Mouse (Mus musculus): Measurements from ENCODE around the gene Celf5. TPM values are rescaled to one million over a fixed set of nuclear protein-coding genes. Genes with fewer than 3 reads are reported as not detected.

Celf5 gene
- polyA plus RNA-seq, 1 experiment from 2014 or later: 0.77 TPM

DNA sequence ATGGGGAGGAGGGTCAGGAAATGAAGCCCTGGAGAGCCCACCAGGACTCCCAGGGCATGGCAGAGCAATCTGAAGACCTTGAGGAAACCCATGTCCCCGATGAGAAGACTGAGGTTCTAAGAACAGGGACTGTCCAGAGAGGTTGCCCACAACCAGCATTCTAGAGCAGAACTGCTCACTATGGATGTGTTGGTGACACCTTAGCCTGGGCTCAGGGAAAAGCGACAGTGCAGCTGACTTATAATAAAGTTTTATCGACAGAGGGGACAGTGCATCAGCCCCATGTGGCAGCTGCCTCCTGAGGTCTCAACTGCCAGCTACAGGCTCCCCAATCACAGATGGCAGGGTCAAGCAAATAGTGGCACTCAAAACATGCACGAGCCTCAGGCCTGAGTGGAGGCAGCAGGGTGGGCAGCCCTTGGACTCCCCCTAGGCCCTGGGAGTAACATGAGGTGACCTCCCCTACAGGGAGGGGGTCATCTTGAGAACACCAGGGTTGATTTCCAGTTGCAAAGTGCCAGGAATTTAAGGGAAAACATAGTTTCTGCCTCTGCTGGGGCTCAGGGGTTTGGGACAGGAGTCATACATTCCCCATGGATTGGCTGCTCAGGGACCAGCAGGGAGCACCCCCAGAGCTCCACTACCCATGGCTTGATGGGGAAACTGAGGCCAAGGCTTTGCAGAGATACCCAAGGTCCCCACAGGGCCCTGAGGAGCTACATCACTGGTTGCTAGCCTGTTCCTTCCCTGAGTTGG, 61.3 kb downstream of the Celf5 start:
- ATAC-seq (ENCODE audit: insufficient number of reproducible peaks, low FRiP score, low TSS enrichment, low read depth): no peak
- Histone ChIP-seq H3K9me3 (ENCODE audit: control insufficient read depth, low read length) (no peaks in the 10 kb centered on the region), H3K27me3 (ENCODE audit: control insufficient read depth, insufficient read depth, low read length) (peaks cover 17% of the 10 kb centered on the region), H3K36me3 (ENCODE audit: control insufficient read depth, insufficient read depth, low read length) (no peaks in the 10 kb centered on the region), H3K4me2 (ENCODE audit: low read depth, severe bottlenecking) (no peak overlapping the region), H3K9ac (ENCODE audit: low read length) (no peak overlapping the region), H3K27ac (replicated peaks; ENCODE audit: low read depth, low read length) (no peak overlapping the region), H3K4me1 (ENCODE audit: control insufficient read depth, insufficient read depth, low read length) (peaks cover 25% of the 10 kb centered on the region), H3K4me3 (ENCODE audit: low read depth, low read length) (no peak overlapping the region)
- no peak for DNase-seq (ENCODE audit: low spot score)
- 80% methylated on average over 4 of the region's 4 CpGs for WGBS

- no peak for ATAC-seq (ENCODE audit: insufficient number of reproducible peaks, low FRiP score, low TSS enrichment, low read depth)
Measured at GRCm38 (mm10) chr10:81420191-81420767, 62.2 kb downstream of the Celf5 start.

GRCm38 (mm10) chr10:81419111-81419928, 63.2 kb downstream of the Celf5 start:
- 90% methylated on average over 10 of the region's 10 CpGs for WGBS
- Histone ChIP-seq H3K36me3 (ENCODE audit: control insufficient read depth, insufficient read depth, low read length) (no peaks in the 10 kb centered on the region), H3K9me3 (ENCODE audit: control insufficient read depth, low read length) (no peaks in the 10 kb centered on the region), H3K27ac (replicated peaks; ENCODE audit: low read depth, low read length) (no peak overlapping the region), H3K27me3 (ENCODE audit: control insufficient read depth, insufficient read depth, low read length) (no peaks in the 10 kb centered on the region), H3K4me1 (ENCODE audit: control insufficient read depth, insufficient read depth, low read length) (peaks cover 37% of the 10 kb centered on the region), H3K4me2 (ENCODE audit: low read depth, severe bottlenecking) (no peak overlapping the region), H3K4me3 (ENCODE audit: low read depth, low read length) (no peak overlapping the region), H3K9ac (ENCODE audit: low read length) (no peak overlapping the region)
- ATAC-seq (ENCODE audit: insufficient number of reproducible peaks, low FRiP score, low TSS enrichment, low read depth) (no peak), DNase-seq (ENCODE audit: low spot score) (no peak)

More at GRCm38 (mm10) chr10:81420191-81420767, 62.2 kb downstream of the Celf5 start:
- Histone ChIP-seq H3K9me3 (ENCODE audit: control insufficient read depth, low read length) (no peaks in the 10 kb centered on the region), H3K27me3 (ENCODE audit: control insufficient read depth, insufficient read depth, low read length) (peaks cover 9% of the 10 kb centered on the region), H3K4me3 (ENCODE audit: low read depth, low read length) (no peak overlapping the region), H3K4me1 (ENCODE audit: control insufficient read depth, insufficient read depth, low read length) (peaks cover 32% of the 10 kb centered on the region), H3K9ac (ENCODE audit: low read length) (no peak overlapping the region), H3K36me3 (ENCODE audit: control insufficient read depth, insufficient read depth, low read length) (no peaks in the 10 kb centered on the region), H3K4me2 (ENCODE audit: low read depth, severe bottlenecking) (no peak overlapping the region), H3K27ac (replicated peaks; ENCODE audit: low read depth, low read length) (no peak overlapping the region)
- 87% methylated on average over 40 of the region's 40 CpGs for WGBS
- no peak for DNase-seq (ENCODE audit: low spot score)

DNA sequence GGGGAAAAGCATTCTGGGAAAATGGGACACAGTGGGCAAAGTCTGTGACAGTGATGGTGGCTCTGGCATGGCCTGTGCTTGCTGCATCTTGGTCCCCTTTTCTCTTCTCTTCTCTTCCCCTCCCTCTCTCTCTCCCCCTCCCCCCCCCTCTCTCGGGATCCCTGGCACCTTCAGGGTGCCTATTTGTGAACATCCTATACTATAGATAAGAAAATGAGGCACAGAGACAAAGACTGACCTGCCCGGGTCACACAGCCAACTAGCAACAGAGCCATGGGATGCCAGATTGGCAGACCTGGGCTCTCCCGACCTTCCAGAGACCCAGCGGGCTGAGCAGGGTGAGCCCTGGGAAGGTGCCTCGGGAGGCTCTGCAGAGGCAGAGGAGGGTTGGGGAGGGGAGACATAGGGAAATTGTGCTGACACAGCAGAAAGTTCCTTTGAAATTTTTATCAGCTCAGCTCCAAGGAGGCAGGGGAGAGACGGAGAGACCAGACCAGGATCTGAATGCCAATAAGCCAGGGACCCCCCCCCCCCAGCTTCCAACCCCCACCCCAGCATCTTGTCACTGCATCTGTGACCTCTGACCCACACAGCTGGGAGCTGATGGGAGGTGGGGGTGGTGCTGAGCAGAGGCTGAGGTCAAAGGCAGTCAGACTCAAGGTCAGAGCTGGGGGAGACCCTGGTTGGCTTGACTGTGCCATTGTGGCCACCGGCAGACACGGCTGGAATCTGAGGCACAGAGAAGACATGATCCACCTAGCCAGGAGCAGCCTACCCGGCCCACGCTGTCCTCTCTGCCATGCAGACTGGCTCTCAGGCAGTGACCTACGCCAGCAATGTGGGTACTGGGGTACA, 64.1 kb downstream of the Celf5 start:
- ATAC-seq (ENCODE audit: insufficient number of reproducible peaks, low FRiP score, low TSS enrichment, low read depth): no peak
- no peak overlapping the region for H3K9ac ChIP-seq (ENCODE audit: low read length)
- no peaks in the 10 kb centered on the region for H3K36me3 ChIP-seq (ENCODE audit: control insufficient read depth, insufficient read depth, low read length)
- H3K27ac ChIP-seq (replicated peaks; ENCODE audit: low read depth, low read length): no peak overlapping the region
- H3K27me3 ChIP-seq (ENCODE audit: control insufficient read depth, insufficient read depth, low read length): no peaks in the 10 kb centered on the region
- WGBS: 39% methylated on average over 11 of the region's 11 CpGs
- no peaks in the 10 kb centered on the region for H3K9me3 ChIP-seq (ENCODE audit: control insufficient read depth, low read length)
- no peak overlapping the region for H3K4me2 ChIP-seq (ENCODE audit: low read depth, severe bottlenecking)
- H3K4me1 ChIP-seq (ENCODE audit: control insufficient read depth, insufficient read depth, low read length): peaks cover 46% of the 10 kb centered on the region
- no peak overlapping the region for H3K4me3 ChIP-seq (ENCODE audit: low read depth, low read length)
- no peak for DNase-seq (ENCODE audit: low spot score)

DNA sequence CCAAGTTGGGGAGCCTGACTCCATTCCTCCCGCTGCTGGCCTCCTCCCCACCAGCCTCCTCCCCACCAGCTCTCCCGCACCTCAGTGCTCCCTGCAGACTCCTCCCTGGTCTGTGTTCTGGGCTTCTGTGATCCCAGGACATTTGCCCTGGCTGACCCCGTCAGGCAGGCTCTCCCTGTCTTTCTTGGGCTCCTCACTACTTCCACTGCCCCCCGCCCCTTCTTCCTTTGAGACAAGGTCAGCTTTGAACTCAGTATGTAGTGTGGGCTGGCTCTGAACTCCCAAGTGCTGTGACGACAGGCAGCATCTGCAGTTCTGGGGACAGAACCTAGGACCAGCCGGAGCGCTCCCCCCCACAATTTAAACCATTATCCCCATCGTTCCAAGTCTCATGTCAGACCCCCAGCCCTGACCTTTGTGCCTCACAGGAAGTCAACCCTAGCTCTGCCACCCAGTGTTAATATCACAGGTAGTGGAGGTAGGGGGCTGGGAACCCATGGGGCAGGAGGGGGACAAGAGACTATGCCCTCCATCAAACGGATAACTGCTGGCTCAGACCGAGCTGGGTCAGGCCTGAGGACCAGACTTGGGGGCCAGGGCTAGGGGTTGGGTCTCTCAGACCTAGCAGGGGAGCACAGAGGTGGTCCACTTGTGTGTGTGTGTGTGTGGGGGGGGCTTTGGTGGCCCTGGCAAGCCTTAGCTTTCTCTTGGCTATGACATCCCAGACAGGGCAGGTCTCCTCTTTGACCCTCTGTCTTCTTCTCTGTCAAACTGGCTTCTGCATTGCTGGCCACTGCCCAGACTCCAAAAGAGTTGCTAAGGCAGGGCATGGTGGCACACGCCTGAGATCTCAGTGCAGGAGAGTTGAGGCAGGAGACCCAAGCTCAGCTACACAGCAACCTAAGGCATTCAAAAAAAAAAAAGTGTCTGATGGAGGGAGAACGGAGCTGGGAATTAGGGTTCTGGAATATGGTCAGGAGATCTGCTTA, 65.0 kb downstream of the Celf5 start:
- 45% methylated on average over 12 of the region's 12 CpGs for WGBS
- DNase-seq (ENCODE audit: low spot score): no peak
- no peak for ATAC-seq (ENCODE audit: insufficient number of reproducible peaks, low FRiP score, low TSS enrichment, low read depth)
- Histone ChIP-seq H3K4me1 (ENCODE audit: control insufficient read depth, insufficient read depth, low read length) (peaks cover 49% of the 10 kb centered on the region), H3K9me3 (ENCODE audit: control insufficient read depth, low read length) (no peaks in the 10 kb centered on the region), H3K36me3 (ENCODE audit: control insufficient read depth, insufficient read depth, low read length) (no peaks in the 10 kb centered on the region), H3K27ac (replicated peaks; ENCODE audit: low read depth, low read length) (no peak overlapping the region; the same call in 1 of the 2 replicates), H3K4me2 (ENCODE audit: low read depth, severe bottlenecking) (peak overlapping the region; percentile 72), H3K27me3 (ENCODE audit: control insufficient read depth, insufficient read depth, low read length) (no peaks in the 10 kb centered on the region), H3K4me3 (ENCODE audit: low read depth, low read length) (peak overlapping the region; percentile 28), H3K9ac (ENCODE audit: low read length) (peak overlapping the region; percentile 52)

DNA sequence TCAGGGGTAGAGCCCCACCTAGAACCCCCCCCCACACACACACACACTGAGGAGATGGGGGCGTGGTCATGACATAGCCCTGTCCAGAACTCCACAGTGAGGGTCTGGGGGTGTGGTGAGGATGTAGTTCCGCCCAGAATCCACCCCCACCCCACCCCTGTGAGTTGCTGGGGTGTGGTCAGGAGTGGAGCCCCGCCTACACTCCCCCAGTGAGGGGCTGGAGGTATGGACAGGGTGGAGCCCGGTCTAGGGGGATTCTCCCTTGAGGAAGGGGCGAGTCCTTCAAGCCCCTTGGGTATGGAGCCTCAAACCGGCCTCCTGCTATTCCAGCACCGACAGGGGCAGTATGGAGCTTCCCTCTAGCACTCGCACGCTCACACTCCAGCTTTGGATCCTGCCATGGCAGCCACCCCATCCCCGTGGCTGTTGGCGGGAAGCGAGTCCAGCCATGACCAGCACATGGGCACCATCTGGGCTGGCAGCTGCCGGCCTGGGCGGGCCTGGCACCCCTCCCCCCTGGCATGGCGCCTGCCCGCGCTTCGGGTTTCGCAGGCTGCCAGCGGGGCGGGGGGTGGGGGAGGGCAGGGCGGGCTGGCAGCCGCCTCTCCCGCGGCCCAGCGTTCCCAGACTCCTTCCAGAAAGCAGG, 65.8 kb downstream of the Celf5 start:
- 2% methylated on average over 18 of the region's 26 CpGs for WGBS
- Histone ChIP-seq H3K9me3 (ENCODE audit: control insufficient read depth, low read length) (no peaks in the 10 kb centered on the region), H3K27ac (replicated peaks; ENCODE audit: low read depth, low read length) (peak overlapping the region; percentile 30; the same call in 1 of the 2 replicates), H3K27me3 (ENCODE audit: control insufficient read depth, insufficient read depth, low read length) (no peaks in the 10 kb centered on the region), H3K4me1 (ENCODE audit: control insufficient read depth, insufficient read depth, low read length) (peaks cover 49% of the 10 kb centered on the region), H3K9ac (ENCODE audit: low read length) (peak overlapping the region; percentile 52), H3K4me3 (ENCODE audit: low read depth, low read length) (peak overlapping the region; percentile 28), H3K4me2 (ENCODE audit: low read depth, severe bottlenecking) (peak overlapping the region; percentile 72), H3K36me3 (ENCODE audit: control insufficient read depth, insufficient read depth, low read length) (no peaks in the 10 kb centered on the region)
- peak; percentile 70 for ATAC-seq (ENCODE audit: insufficient number of reproducible peaks, low FRiP score, low TSS enrichment, low read depth)
- peak; percentile 83 for DNase-seq (ENCODE audit: low spot score)
